Mouse (Mus musculus): ENCODE data around the gene Hat1.

GRCm38 (mm10) chr2:71376433-71376906 is 12.3 kb upstream of the Hat1 start:
- TF ChIP-seq TAL1 (IDR thresholded peaks at IDR 0.05; ENCODE audit: low read length): no peak
- TF ChIP-seq GATA1 (IDR thresholded peaks at IDR 0.05; ENCODE audit: low read length): no peak
